Mouse (Mus musculus) olfactory bulb, adult 2 months (tissue): ENCODE results near the gene Tspan18. TPM values are rescaled to one million over a fixed set of nuclear protein-coding genes. Genes with fewer than 3 reads are reported as not detected.

Experiments
- H3K27ac ChIP-seq: fragments of 200-500 bp; 2 replicates; pipeline ENCODE4 v1.5.1; 2012; ENCODE audit warnings: low read depth, low read length; ENCODE audit not compliant: insufficient read depth
- H3K4me1 ChIP-seq: fragments of 200-500 bp; 2 replicates; pipeline ENCODE4 v1.6.1; 2012; ENCODE audit warnings: low read length; ENCODE audit not compliant: control insufficient read depth, insufficient read depth
- H3K4me3 ChIP-seq: fragments of 200-500 bp; 2 replicates; pipeline ENCODE4 v1.5.1; 2012; ENCODE audit warnings: mild to moderate bottlenecking, low read depth, low read length, moderate library complexity; ENCODE audit not compliant: insufficient read depth
- CTCF ChIP-seq: fragments of 200-500 bp; IDR thresholded peaks from 2 replicates; pipeline ENCODE4 v1.5.1; 2012; ENCODE audit warnings: low read depth, mild to moderate bottlenecking, low read length, moderate library complexity; ENCODE audit not compliant: insufficient read depth
- POLR2A ChIP-seq: fragments of 200-500 bp; IDR thresholded peaks from 2 replicates; pipeline ENCODE4 v1.6.1; 2012; ENCODE audit warnings: mild to moderate bottlenecking, low read depth, low read length, moderate library complexity; ENCODE audit not compliant: insufficient read depth
- WGBS: fragments of 180-500 bp; shearing (Covaris S2); methylation state at CpG from one replicate; pipeline ENCODE4 v1.1.7; 2018; 5-methylcytosine and 5-hydroxymethylcytosine counted together
- polyA plus RNA-seq: library from polyadenylated mRNA; stranded (reverse); fragments of >200 nt; gene quantifications from 2 replicates; pipeline ENCODE4 v1.2.4, GENCODE M21; 2012; ENCODE audit warnings: low replicate concordance; ENCODE audit not compliant: missing spikeins, insufficient read depth, insufficient read length

Tspan18 gene
- polyA plus RNA-seq, 1 experiment, result not detected

DNA sequence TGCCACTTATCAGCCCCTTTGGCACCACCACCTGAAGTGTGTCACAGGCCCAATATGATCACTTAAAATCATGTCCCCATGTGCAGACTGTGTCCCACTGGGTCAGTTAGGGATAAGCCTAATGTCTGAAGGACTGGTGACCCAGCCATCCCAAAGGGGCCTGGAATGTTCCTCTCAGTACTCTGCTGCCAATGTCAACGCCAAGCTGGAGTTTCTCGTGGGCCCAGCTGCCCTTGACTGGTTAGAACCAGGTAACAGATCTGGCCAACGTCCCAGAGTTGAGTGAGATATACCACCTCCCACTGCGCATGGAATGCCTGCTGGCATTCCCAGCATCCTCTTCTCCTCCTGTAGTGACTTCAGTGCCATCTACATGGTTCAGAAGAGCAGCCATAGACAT is 5.2 kb downstream of the Tspan18 start:
- TF ChIP-seq CTCF (no peak), POLR2A (no peak)
- WGBS, result 87% methylated on average over 4 of the region's 4 CpGs
- peaks cover 17% of the 10 kb centered on the region for H3K4me1 ChIP-seq
- no peak overlapping the region for H3K27ac ChIP-seq
- H3K4me3 ChIP-seq, result no peak overlapping the region

DNA sequence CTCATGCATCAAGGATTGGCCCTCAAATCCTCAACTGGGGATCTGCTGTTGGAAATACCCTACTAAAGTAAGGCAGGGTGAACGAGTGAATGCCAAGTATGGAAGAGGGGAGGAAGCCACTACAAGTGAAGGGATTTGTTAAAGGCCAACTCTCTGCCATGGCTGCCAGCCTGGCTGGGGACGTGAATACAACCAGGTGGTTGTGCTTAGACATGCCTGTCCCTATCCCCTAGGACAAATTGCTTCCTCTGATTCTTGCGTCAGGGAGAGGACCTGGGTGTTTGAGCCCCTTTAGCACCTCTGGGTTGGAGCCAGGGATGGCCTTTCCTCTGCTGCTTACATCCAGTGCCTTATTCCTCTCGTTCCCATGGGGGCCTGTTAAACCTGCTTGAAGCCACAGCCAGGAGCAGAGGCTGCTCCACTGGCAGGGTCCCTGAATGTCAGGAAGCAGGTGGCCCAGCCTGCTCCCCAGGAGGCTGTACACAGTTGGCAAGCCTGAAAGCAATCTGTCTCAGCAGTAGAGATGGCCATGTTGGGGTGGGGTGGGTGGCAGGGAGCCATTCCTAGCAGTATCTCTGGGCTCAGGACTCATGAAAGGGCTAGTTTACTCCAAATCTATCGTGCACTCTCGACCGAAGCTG is 6.3 kb downstream of the Tspan18 start:
- no peak overlapping the region for H3K4me3 ChIP-seq
- H3K4me1 ChIP-seq, result peaks cover 7% of the 10 kb centered on the region
- WGBS, result 82% methylated on average over 7 of the region's 7 CpGs
- TF ChIP-seq POLR2A (no peak), CTCF (no peak)
- no peak overlapping the region for H3K27ac ChIP-seq

DNA sequence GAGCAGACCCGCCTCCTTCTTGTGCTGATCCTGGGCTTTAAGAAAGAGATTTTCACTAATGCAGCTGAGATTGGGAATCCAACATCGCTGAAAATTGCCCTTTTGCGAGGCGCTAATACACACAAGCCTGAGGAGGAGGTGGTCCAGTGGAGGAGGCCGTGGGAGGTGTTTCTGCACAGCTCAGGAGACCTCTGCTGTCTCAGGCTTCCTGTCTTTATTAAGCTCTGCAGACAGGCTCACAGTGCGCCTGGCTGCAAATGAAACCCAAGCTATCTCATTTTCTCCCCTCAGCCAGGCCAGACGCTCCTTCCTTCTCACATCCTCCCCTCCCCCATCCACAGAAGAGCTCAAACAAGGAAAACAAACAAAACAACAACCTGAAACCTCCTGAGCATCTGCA is 9.6 kb downstream of the Tspan18 start:
- WGBS, result 56% methylated on average over 7 of the region's 7 CpGs
- no peak overlapping the region for H3K27ac ChIP-seq
- H3K4me1 ChIP-seq, result peaks cover 11% of the 10 kb centered on the region
- no peak for TF ChIP-seq CTCF
- TF ChIP-seq POLR2A, result no peak
- H3K4me3 ChIP-seq, result no peak overlapping the region

DNA sequence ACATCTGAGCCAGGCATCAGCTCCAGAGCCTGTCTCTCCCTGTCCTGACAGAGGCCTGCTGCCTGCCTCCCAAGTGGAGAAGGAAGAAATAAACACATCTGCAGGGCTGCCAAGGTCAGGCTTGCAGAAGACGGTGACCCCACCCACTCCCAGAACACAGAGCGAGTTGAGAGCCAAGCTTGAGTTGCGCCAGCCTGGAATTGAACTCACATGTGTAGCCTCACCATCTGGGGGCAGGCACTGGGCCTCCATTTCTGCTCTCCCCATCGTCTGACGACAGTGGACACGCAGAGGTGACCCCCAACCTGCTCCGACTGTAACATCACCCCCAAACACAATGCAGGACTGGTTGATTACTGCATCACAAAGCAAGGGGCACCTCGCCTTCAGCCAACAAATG is 12.4 kb downstream of the Tspan18 start:
- TF ChIP-seq POLR2A, result no peak
- TF ChIP-seq CTCF, result no peak
- 80% methylated on average over 8 of the region's 8 CpGs for WGBS
- peaks cover 11% of the 10 kb centered on the region for H3K4me1 ChIP-seq
- no peak overlapping the region for H3K27ac ChIP-seq
- H3K4me3 ChIP-seq, result no peak overlapping the region

DNA sequence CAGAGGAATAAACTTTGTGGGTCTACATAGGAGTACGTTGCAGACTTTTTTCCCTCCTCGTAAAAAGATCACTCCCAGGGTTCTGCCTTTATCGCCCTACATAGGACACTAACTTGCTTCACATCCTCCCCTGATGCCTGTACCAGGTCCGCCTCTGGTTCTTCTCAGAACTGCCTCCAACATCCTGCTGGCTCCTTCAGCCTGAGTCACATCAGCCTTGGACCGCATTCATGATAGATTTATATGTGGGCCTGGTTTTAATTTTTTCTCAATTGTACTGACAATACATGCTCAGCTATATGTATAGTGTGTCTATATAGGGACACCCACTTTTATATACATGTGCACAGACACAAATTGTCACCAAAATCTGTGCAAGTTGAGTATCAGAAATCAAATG is 14.0 kb downstream of the Tspan18 start:
- 90% methylated on average over 5 of the region's 5 CpGs for WGBS
- Histone ChIP-seq H3K27ac (no peak overlapping the region), H3K4me3 (no peak overlapping the region), H3K4me1 (peaks cover 11% of the 10 kb centered on the region)
- TF ChIP-seq POLR2A, result no peak
- TF ChIP-seq CTCF, result no peak

DNA sequence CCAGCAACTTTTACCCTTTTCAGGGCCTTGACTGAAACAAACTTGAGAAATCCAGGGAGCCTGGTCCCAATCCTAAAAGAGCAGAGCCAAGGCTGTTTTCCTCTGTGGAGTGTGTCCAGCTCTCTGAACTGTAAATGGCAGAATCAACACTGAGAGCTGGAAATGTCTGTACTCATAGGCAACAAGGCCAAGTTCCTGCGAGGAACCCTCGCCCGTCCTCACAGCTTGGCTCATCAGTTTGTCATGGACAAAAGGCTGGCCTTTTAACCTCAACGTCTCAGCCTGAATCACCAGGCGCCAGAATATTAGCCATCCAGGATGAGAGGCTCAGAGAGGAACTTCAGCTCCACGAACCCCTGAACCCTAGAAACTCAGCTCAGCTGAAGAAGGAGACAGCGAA is 14.7 kb downstream of the Tspan18 start:
- H3K4me1 ChIP-seq, result peaks cover 8% of the 10 kb centered on the region
- H3K27ac ChIP-seq, result no peak overlapping the region
- 79% methylated on average over 7 of the region's 7 CpGs for WGBS
- TF ChIP-seq POLR2A, result no peak
- no peak for TF ChIP-seq CTCF
- H3K4me3 ChIP-seq, result no peak overlapping the region

DNA sequence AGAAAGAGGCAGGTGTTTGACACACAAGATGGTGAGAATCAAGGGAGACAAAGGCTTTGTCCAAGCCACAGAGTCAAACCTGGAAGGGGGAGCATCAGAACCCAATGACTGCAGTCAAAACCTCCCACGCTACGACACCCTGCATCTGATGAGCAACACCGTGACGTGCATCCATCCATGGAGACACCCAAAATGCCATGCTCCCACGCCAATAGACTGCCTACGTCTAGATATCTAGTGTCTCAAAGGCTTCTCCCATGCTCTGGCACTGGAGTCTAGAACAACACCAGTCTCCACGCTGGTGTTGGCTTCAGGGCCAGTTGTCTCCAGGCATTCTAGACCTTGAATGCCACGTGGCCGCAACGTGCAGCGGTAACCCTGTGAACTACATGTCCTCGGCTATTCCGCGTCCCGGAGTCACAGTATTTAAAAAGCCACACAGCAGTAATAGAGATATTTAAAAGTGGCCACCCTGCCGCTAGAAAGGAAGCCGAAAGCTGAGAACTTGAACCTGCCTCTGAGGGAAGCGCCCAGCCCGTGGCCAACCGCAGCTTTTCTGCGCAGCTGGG is 15.4 kb downstream of the Tspan18 start:
- Histone ChIP-seq H3K4me3 (no peak overlapping the region), H3K4me1 (peaks cover 9% of the 10 kb centered on the region; the same call in 1 of the 2 replicates), H3K27ac (no peak overlapping the region)
- no peak for TF ChIP-seq POLR2A
- no peak for TF ChIP-seq CTCF
- WGBS, result 92% methylated on average over 21 of the region's 21 CpGs

DNA sequence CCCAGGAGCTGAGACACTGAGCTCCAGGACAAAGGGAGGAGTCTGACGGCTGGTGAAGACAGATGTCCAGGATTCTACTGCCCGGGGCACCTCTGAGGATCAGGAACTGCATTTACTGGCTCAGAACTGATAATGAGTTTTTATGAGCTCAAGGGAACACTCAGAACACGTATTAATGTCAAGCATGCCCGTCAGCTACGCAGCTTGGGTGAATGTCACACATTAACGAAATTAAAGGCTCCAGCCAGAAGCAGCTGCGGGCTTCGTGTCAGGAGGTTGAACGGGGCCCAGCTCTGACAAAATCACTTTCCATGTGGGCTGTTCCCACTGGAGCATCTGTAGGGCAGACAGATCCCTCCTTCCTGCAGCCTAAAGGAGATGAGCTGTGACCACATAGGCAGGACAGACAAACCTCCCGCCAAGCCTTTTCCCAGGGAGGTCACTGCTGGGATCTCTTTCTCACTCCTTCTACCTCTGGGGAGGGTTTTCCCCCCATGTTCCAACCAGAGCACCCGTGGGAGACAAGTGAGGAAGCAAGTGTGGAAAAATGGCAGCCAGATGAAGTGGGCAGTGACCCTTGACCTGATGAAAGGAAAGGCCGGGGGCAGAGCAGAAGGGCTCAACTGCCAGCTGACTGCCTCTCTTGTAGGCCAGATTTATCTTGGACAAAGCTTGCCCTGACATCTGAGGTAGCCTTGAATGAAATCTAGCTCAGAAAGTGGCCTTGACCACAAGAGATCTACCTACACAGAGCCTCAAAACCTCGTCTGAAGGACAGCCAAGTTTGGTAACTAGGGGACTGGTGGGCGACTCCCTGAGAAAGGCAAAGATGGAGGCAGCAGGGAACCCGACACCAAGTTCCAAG is 20.3 kb downstream of the Tspan18 start:
- Histone ChIP-seq H3K4me3 (no peak overlapping the region), H3K27ac (no peak overlapping the region), H3K4me1 (peaks cover 5% of the 10 kb centered on the region; the same call in 1 of the 2 replicates)
- TF ChIP-seq CTCF, result no peak
- TF ChIP-seq POLR2A, result no peak
- WGBS, result 62% methylated on average over 15 of the region's 15 CpGs

DNA sequence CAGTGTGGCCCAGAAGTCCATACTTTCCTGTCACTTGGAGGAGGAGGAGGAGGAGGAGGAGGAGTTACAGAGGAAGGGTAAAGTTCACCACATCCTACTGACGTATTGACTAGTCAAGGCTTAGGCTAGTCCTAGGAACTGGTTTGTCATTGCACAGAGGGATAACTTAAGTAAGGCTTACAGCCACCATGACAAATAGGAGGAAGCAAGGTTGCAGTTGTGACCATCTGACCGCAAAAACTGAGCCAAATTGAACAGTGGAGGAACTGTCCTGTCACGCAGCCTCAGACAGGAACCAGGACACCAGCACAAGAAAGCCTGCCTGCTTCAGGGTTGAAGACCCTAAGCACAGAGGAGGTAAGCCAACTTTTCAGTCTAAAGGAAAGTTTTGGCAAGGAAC is 21.8 kb downstream of the Tspan18 start:
- WGBS, result 93% methylated on average over 3 of the region's 3 CpGs
- Histone ChIP-seq H3K27ac (no peak overlapping the region), H3K4me3 (no peak overlapping the region), H3K4me1 (peaks cover 5% of the 10 kb centered on the region; the same call in 1 of the 2 replicates)
- TF ChIP-seq CTCF (no peak), POLR2A (no peak)
